ENCODE assay signal across 21 mouse cellular contexts in genomic region chr1:46831927-46832326, GRCm38 (mm10).
A peak's percentile ranks its signal among the peaks of the same experiment; 100 is the strongest.
DNase-seq lines count a peak whose midpoint lies in the region; ATAC-seq and TF ChIP-seq lines count a peak whose summit lies in the region.
"Had no signal": no experiment of that assay in that cellular context is flagged by ENCODE, and none has a peak within 500 bp of the region (broad histone marks: within the 10 kb centered on the region; RNA-seq: fewer than 3 reads in every experiment).

No protein-coding gene starts in this region.

- no peak overlapping the region for H3K4me3 ChIP-seq in heart, embryonic 10.5 days
- H3K4me3 ChIP-seq in G1E (ENCODE audit: low read depth, low read length) = peak overlapping the region; percentile 19; the same call in 1 of the 2 replicates
- H3K4me3 ChIP-seq: erythroblast, embryonic 14.5 days; heart, embryonic 15.5 days; hindbrain, embryonic 12.5 days; limb, embryonic 10.5 days; midbrain, embryonic 10.5 days had no signal

- no peaks in the 10 kb centered on the region for H3K27me3 ChIP-seq in heart, embryonic 10.5 days (ENCODE audit: insufficient read depth, poor library complexity, severe bottlenecking)
- H3K27me3 ChIP-seq in G1E (ENCODE audit: insufficient read depth, low read length) = no peaks in the 10 kb centered on the region
- H3K27me3 ChIP-seq: heart, embryonic 15.5 days; hindbrain, embryonic 12.5 days had no signal

- H3K4me1 ChIP-seq in heart, embryonic 10.5 days = no peaks in the 10 kb centered on the region
- H3K4me1 ChIP-seq in G1E (ENCODE audit: insufficient read depth, low read depth, low read length) = peaks cover 36% of the 10 kb centered on the region
- H3K4me1 ChIP-seq: heart, embryonic 15.5 days; hindbrain, embryonic 12.5 days; midbrain, embryonic 10.5 days had no signal

- H3K36me3 ChIP-seq in heart, embryonic 10.5 days = peaks cover 36% of the 10 kb centered on the region
- H3K36me3 ChIP-seq in G1E (replicated peaks) = peaks cover 32% of the 10 kb centered on the region

- ATAC-seq in G1E (ENCODE audit: extremely low read depth, insufficient number of reproducible peaks, low FRiP score, poor library complexity, severe bottlenecking) = peak; percentile 94
- peak; percentile 97 for ATAC-seq in megakaryocyte progenitor cell, adult 5-6 weeks (replicated peaks; ENCODE audit: poor library complexity)
- ATAC-seq: forebrain, embryonic 16.5 days; inflammation-experienced regulatory T-cells, adult 6 months had no signal

- H3K27ac ChIP-seq in heart, embryonic 10.5 days = no peak overlapping the region
- H3K27ac ChIP-seq: heart, embryonic 15.5 days; hindbrain, embryonic 12.5 days; limb, embryonic 10.5 days; midbrain, embryonic 10.5 days had no signal

- TF ChIP-seq CTCF in G1E (IDR thresholded peaks at IDR 0.05; ENCODE audit: low read depth, low read length) = no peak

- peak; percentile 5 for DNase-seq in heart, adult 8-10 months (ENCODE audit: low spot score)
- DNase-seq in heart, embryonic 10.5 days (ENCODE audit: low spot score) = no peak
- peak; percentile 44 to 51 for DNase-seq in B cell, adult 2 months
- DNase-seq in G1E (ENCODE audit: low spot score) = peak; percentile 35
- no peak for DNase-seq in yolk sac, embryonic 10.5 days (ENCODE audit: low spot score)
- no peak for DNase-seq in cerebellum, adult 8-10 months
- DNase-seq: adrenal gland, postnatal 10 days; cerebellum, adult 18-20 months; gastrocnemius, postnatal 10 days; kidney, adult 8-10 months; kidney, postnatal 25 days; right cerebral cortex, postnatal 25 days; thymus, postnatal 36 days had no signal

- H3K9me3 ChIP-seq in heart, embryonic 10.5 days = no peaks in the 10 kb centered on the region
- H3K9me3 ChIP-seq in G1E (replicated peaks) = no peaks in the 10 kb centered on the region
- H3K9me3 ChIP-seq: heart, embryonic 15.5 days; hindbrain, embryonic 12.5 days; limb, embryonic 10.5 days; midbrain, embryonic 10.5 days had no signal

- 87% methylated on average over 5 of the region's 5 CpGs for WGBS in heart, embryonic 10.5 days

Comparison
In these comparisons a context has a peak if more than half of its experiments do, and no peak if none do; other contexts are left out.
1. DNase-seq: peak in heart, adult 8-10 months (single experiment), B cell, adult 2 months (2 of 2) and G1E (single experiment); none in heart, embryonic 10.5 days (single experiment), yolk sac, embryonic 10.5 days (single experiment) and cerebellum, adult 8-10 months (single experiment).